Mouse (Mus musculus): Measurements from ENCODE around the gene Zp3. TPM values are rescaled to one million over a fixed set of nuclear protein-coding genes. Genes with fewer than 3 reads are reported as not detected.
A peak's percentile ranks its signal among the peaks of the same experiment; 100 is the strongest.

Zp3 gene
- polyA plus RNA-seq, 1 experiment from 2014 or later, result not detected

GRCm38 (mm10) chr5:135987248-135987647 lies 7.3 kb downstream of the Zp3 start:
- Histone ChIP-seq H3K27me3 (replicated peaks; ENCODE audit: control insufficient read depth, insufficient read depth, low read length) (no peaks in the 10 kb centered on the region), H3K9ac (ENCODE audit: low read depth, low read length) (no peak overlapping the region), H3K4me1 (replicated peaks; ENCODE audit: control insufficient read depth, insufficient read depth, low read length) (no peaks in the 10 kb centered on the region), H3K36me3 (ENCODE audit: control insufficient read depth, insufficient read depth, low read length) (no peaks in the 10 kb centered on the region), H3K9me3 (ENCODE audit: control insufficient read depth, low read length) (no peaks in the 10 kb centered on the region), H3K4me3 (ENCODE audit: low read depth, low read length) (no peak overlapping the region), H3K4me2 (no peak overlapping the region), H3K27ac (ENCODE audit: low read depth, low read length) (no peak overlapping the region)
- DNase-seq (ENCODE audit: low spot score), result no peak
- no peak for ATAC-seq (replicated peaks; ENCODE audit: low FRiP score)
- 54% methylated on average over 11 of the region's 11 CpGs for WGBS

GRCm38 (mm10) chr5:135990601-135991000 lies 10.7 kb downstream of the Zp3 start:
- no peak overlapping the region for H3K4me2 ChIP-seq
- no peaks in the 10 kb centered on the region for H3K9me3 ChIP-seq (ENCODE audit: control insufficient read depth, low read length)
- H3K27me3 ChIP-seq (replicated peaks; ENCODE audit: control insufficient read depth, insufficient read depth, low read length), result no peaks in the 10 kb centered on the region
- WGBS, result 47% methylated on average over 5 of the region's 5 CpGs
- peaks cover 4% of the 10 kb centered on the region for H3K4me1 ChIP-seq (replicated peaks; ENCODE audit: control insufficient read depth, insufficient read depth, low read length)
- ATAC-seq (replicated peaks; ENCODE audit: low FRiP score), result no peak
- H3K9ac ChIP-seq (ENCODE audit: low read depth, low read length), result no peak overlapping the region
- no peak for DNase-seq (ENCODE audit: low spot score)
- H3K36me3 ChIP-seq (ENCODE audit: control insufficient read depth, insufficient read depth, low read length), result no peaks in the 10 kb centered on the region
- no peak overlapping the region for H3K27ac ChIP-seq (ENCODE audit: low read depth, low read length)
- no peak overlapping the region for H3K4me3 ChIP-seq (ENCODE audit: low read depth, low read length)

- Histone ChIP-seq H3K4me2 (no peak overlapping the region), H3K27ac (ENCODE audit: low read depth, low read length) (no peak overlapping the region), H3K4me1 (replicated peaks; ENCODE audit: control insufficient read depth, insufficient read depth, low read length) (peaks cover 4% of the 10 kb centered on the region), H3K9ac (ENCODE audit: low read depth, low read length) (no peak overlapping the region), H3K9me3 (ENCODE audit: control insufficient read depth, low read length) (no peaks in the 10 kb centered on the region), H3K27me3 (replicated peaks; ENCODE audit: control insufficient read depth, insufficient read depth, low read length) (no peaks in the 10 kb centered on the region), H3K36me3 (ENCODE audit: control insufficient read depth, insufficient read depth, low read length) (peaks cover 2% of the 10 kb centered on the region; the same call in 1 of the 2 replicates), H3K4me3 (ENCODE audit: low read depth, low read length) (no peak overlapping the region)
- ATAC-seq (replicated peaks; ENCODE audit: low FRiP score) (no peak), DNase-seq (ENCODE audit: low spot score) (no peak)
- 58% methylated on average over 5 of the region's 5 CpGs for WGBS
These were observed 13.6 kb downstream of the Zp3 start for GRCm38 (mm10) chr5:135993381-135993965.

GRCm38 (mm10) chr5:135994335-135994724 lies 14.4 kb downstream of the Zp3 start:
- Histone ChIP-seq H3K36me3 (ENCODE audit: control insufficient read depth, insufficient read depth, low read length) (peaks cover 8% of the 10 kb centered on the region; the same call in 1 of the 2 replicates), H3K4me2 (no peak overlapping the region), H3K27ac (ENCODE audit: low read depth, low read length) (no peak overlapping the region), H3K9ac (ENCODE audit: low read depth, low read length) (no peak overlapping the region; the same call in 1 of the 2 replicates), H3K9me3 (ENCODE audit: control insufficient read depth, low read length) (no peaks in the 10 kb centered on the region), H3K4me1 (replicated peaks; ENCODE audit: control insufficient read depth, insufficient read depth, low read length) (peaks cover 4% of the 10 kb centered on the region), H3K27me3 (replicated peaks; ENCODE audit: control insufficient read depth, insufficient read depth, low read length) (no peaks in the 10 kb centered on the region), H3K4me3 (ENCODE audit: low read depth, low read length) (peak overlapping the region; percentile 79)
- ATAC-seq (replicated peaks; ENCODE audit: low FRiP score) (peak; percentile 24), DNase-seq (ENCODE audit: low spot score) (no peak)
- WGBS, result 65% methylated on average over 8 of the region's 8 CpGs

- H3K9ac ChIP-seq (ENCODE audit: low read depth, low read length), result peak within 1 kb of the TSS; percentile 83
- no peaks in the 10 kb centered on the region for H3K9me3 ChIP-seq (ENCODE audit: control insufficient read depth, low read length)
- H3K36me3 ChIP-seq (ENCODE audit: control insufficient read depth, insufficient read depth, low read length), result peaks cover 8% of the 10 kb centered on the region; the same call in 1 of the 2 replicates
- ATAC-seq (replicated peaks; ENCODE audit: low FRiP score) (peak; percentile 92), DNase-seq (ENCODE audit: low spot score) (peak; percentile 85)
- peak within 1 kb of the TSS; percentile 77 for H3K27ac ChIP-seq (ENCODE audit: low read depth, low read length)
- H3K4me3 ChIP-seq (ENCODE audit: low read depth, low read length), result peak within 1 kb of the TSS; percentile 79
- WGBS, result 2% methylated on average over 47 of the region's 47 CpGs
- H3K4me2 ChIP-seq, result peak within 1 kb of the TSS; percentile 92
- no peaks in the 10 kb centered on the region for H3K27me3 ChIP-seq (replicated peaks; ENCODE audit: control insufficient read depth, insufficient read depth, low read length)
- peaks cover 4% of the 10 kb centered on the region for H3K4me1 ChIP-seq (replicated peaks; ENCODE audit: control insufficient read depth, insufficient read depth, low read length)
These were observed 15.1 kb downstream of the Zp3 start, which contains the start of gene Dtx2 for GRCm38 (mm10) chr5:135994725-135995687. Dtx2 (plus strand) TSS chr5:135994800.

- ATAC-seq (replicated peaks; ENCODE audit: low FRiP score) (no peak), DNase-seq (ENCODE audit: low spot score) (no peak)
- Histone ChIP-seq H3K27me3 (replicated peaks; ENCODE audit: control insufficient read depth, insufficient read depth, low read length) (no peaks in the 10 kb centered on the region), H3K9ac (ENCODE audit: low read depth, low read length) (no peak overlapping the region), H3K4me2 (peak overlapping the region; percentile 92; the same call in 1 of the 2 replicates), H3K27ac (ENCODE audit: low read depth, low read length) (no peak overlapping the region), H3K9me3 (ENCODE audit: control insufficient read depth, low read length) (no peaks in the 10 kb centered on the region), H3K36me3 (ENCODE audit: control insufficient read depth, insufficient read depth, low read length) (peaks cover 8% of the 10 kb centered on the region; the same call in 1 of the 2 replicates), H3K4me3 (ENCODE audit: low read depth, low read length) (no peak overlapping the region), H3K4me1 (replicated peaks; ENCODE audit: control insufficient read depth, insufficient read depth, low read length) (peaks cover 4% of the 10 kb centered on the region)
- 89% methylated on average over 8 of the region's 8 CpGs for WGBS
These were observed 16.3 kb downstream of the Zp3 start for GRCm38 (mm10) chr5:135996162-135996561.

GRCm38 (mm10) chr5:136001222-136001621 lies 21.3 kb downstream of the Zp3 start:
- H3K27ac ChIP-seq (ENCODE audit: low read depth, low read length), result no peak overlapping the region
- no peak overlapping the region for H3K4me2 ChIP-seq
- H3K9ac ChIP-seq (ENCODE audit: low read depth, low read length), result no peak overlapping the region
- no peaks in the 10 kb centered on the region; the same call in 1 of the 2 replicates for H3K4me1 ChIP-seq (replicated peaks; ENCODE audit: control insufficient read depth, insufficient read depth, low read length)
- no peak for ATAC-seq (replicated peaks; ENCODE audit: low FRiP score)
- 88% methylated on average over 6 of the region's 6 CpGs for WGBS
- DNase-seq (ENCODE audit: low spot score), result no peak
- H3K36me3 ChIP-seq (ENCODE audit: control insufficient read depth, insufficient read depth, low read length), result peaks cover 8% of the 10 kb centered on the region; the same call in 1 of the 2 replicates
- no peaks in the 10 kb centered on the region for H3K9me3 ChIP-seq (ENCODE audit: control insufficient read depth, low read length)
- no peak overlapping the region for H3K4me3 ChIP-seq (ENCODE audit: low read depth, low read length)
- H3K27me3 ChIP-seq (replicated peaks; ENCODE audit: control insufficient read depth, insufficient read depth, low read length), result no peaks in the 10 kb centered on the region

- no peak overlapping the region for H3K4me2 ChIP-seq
- H3K9ac ChIP-seq (ENCODE audit: low read depth, low read length), result no peak overlapping the region
- H3K4me3 ChIP-seq (ENCODE audit: low read depth, low read length), result no peak overlapping the region
- H3K27me3 ChIP-seq (replicated peaks; ENCODE audit: control insufficient read depth, insufficient read depth, low read length), result no peaks in the 10 kb centered on the region
- no peaks in the 10 kb centered on the region for H3K9me3 ChIP-seq (ENCODE audit: control insufficient read depth, low read length)
- no peaks in the 10 kb centered on the region; the same call in 1 of the 2 replicates for H3K4me1 ChIP-seq (replicated peaks; ENCODE audit: control insufficient read depth, insufficient read depth, low read length)
- ATAC-seq (replicated peaks; ENCODE audit: low FRiP score) (no peak), DNase-seq (ENCODE audit: low spot score) (no peak)
- 57% methylated on average over 2 of the region's 2 CpGs for WGBS
- H3K36me3 ChIP-seq (ENCODE audit: control insufficient read depth, insufficient read depth, low read length), result peaks cover 8% of the 10 kb centered on the region; the same call in 1 of the 2 replicates
- no peak overlapping the region for H3K27ac ChIP-seq (ENCODE audit: low read depth, low read length)
These were observed 22.4 kb downstream of the Zp3 start for GRCm38 (mm10) chr5:136002325-136002724.
